Mouse (Mus musculus): ENCODE measurements at regions not wholly inside any gene's neighbourhood (a gene's known extent, or its start where the extent isn't known, plus 50 kb on each side); places are given as distances from the start of the nearest gene placed in this dataset.
"Not testable (repeated sequence)": the region's sequence is repeated elsewhere in the genome, so short reads cannot be mapped to it uniquely, and the experiment has no call there.

- no peak for DNase-seq (ENCODE audit: low spot score in 2 of 2)
These were observed 58.1 kb upstream of the Slc1a4 start for GRCm38 (mm10) chr11:20390622-20391021.

- not testable (repeated sequence) for DNase-seq (ENCODE audit: low spot score in 2 of 2)
These were observed 60.8 kb upstream of the Slc1a4 start for GRCm38 (mm10) chr11:20393302-20393701.

- not testable (repeated sequence) for DNase-seq (ENCODE audit: low spot score in 2 of 2)
These were observed 61.3 kb upstream of the Slc1a4 start for GRCm38 (mm10) chr11:20393807-20394206.

- no peak for DNase-seq (ENCODE audit: low spot score in 2 of 2)
These were observed 63.3 kb upstream of the Slc1a4 start for GRCm38 (mm10) chr11:20395848-20396203.

GRCm38 (mm10) chr11:20396204-20396848 is 63.8 kb upstream of the Slc1a4 start:
- DNase-seq (ENCODE audit: low spot score in 2 of 2): no peak

GRCm38 (mm10) chr11:20396884-20397283 is 64.4 kb upstream of the Slc1a4 start:
- no peak for DNase-seq (ENCODE audit: low spot score in 2 of 2)

GRCm38 (mm10) chr11:20400302-20401234 is 68.1 kb upstream of the Slc1a4 start:
- peak in 1 of 2 experiments; percentile 34 for DNase-seq (ENCODE audit: low spot score in 2 of 2)

- no peak for DNase-seq (ENCODE audit: low spot score in 2 of 2)
These were observed 70.9 kb upstream of the Slc1a4 start for GRCm38 (mm10) chr11:20403456-20403855.

GRCm38 (mm10) chr11:20404476-20404875 is 72.0 kb upstream of the Slc1a4 start:
- no peak for DNase-seq (ENCODE audit: low spot score in 2 of 2)

- DNase-seq (ENCODE audit: low spot score in 2 of 2): no peak
These were observed 85.6 kb upstream of the Slc1a4 start for GRCm38 (mm10) chr11:20418141-20418540.

- no peak for DNase-seq (ENCODE audit: low spot score in 2 of 2)
These were observed 88.4 kb upstream of the Slc1a4 start for GRCm38 (mm10) chr11:20420876-20421275.

GRCm38 (mm10) chr11:20436057-20436456 is 103.5 kb upstream of the Slc1a4 start:
- DNase-seq (ENCODE audit: low spot score in 2 of 2): no peak

GRCm38 (mm10) chr11:20442476-20442875 is 100.6 kb upstream of the Sertad2 start:
- DNase-seq (ENCODE audit: low spot score in 2 of 2): no peak

GRCm38 (mm10) chr11:20445061-20445902 is 97.8 kb upstream of the Sertad2 start:
- DNase-seq (ENCODE audit: low spot score in 2 of 2): no peak

GRCm38 (mm10) chr11:20445903-20446264 is 97.2 kb upstream of the Sertad2 start:
- peak; percentile 34 to 56 for DNase-seq (ENCODE audit: low spot score in 2 of 2)

GRCm38 (mm10) chr11:20452901-20453300 is 90.2 kb upstream of the Sertad2 start:
- no peak for DNase-seq (ENCODE audit: low spot score in 2 of 2)

GRCm38 (mm10) chr11:20453786-20454185 is 89.3 kb upstream of the Sertad2 start:
- no peak for DNase-seq (ENCODE audit: low spot score in 2 of 2)

- peak; percentile 65 to 85 for DNase-seq (ENCODE audit: low spot score in 2 of 2)
These were observed 87.8 kb upstream of the Sertad2 start for GRCm38 (mm10) chr11:20455085-20455864.

GRCm38 (mm10) chr11:20455865-20456648 is 87.0 kb upstream of the Sertad2 start:
- DNase-seq (ENCODE audit: low spot score in 2 of 2): no peak

GRCm38 (mm10) chr11:20459140-20459539 is 83.9 kb upstream of the Sertad2 start:
- no peak for DNase-seq (ENCODE audit: low spot score in 2 of 2)
